Mouse (Mus musculus): ENCODE data around the gene Olfr1231. TPM values are rescaled to one million over a fixed set of nuclear protein-coding genes. Genes with fewer than 3 reads are reported as not detected.

Olfr1231 gene
- polyA plus RNA-seq (2014; fragmentation: Illumina TruSeq; extraction: RNeasy Lipid Tissue Mini Kit (QIAGEN cat#74804); ENCODE audit: low read depth, low replicate concordance): not detected

GRCm38 (mm10) chr2:89306974-89307373 is at the start of gene Olfr1231:
TSS of gene Olfr1231 (minus strand) at chr2:89307074.

GRCm38 (mm10) chr2:89342298-89342697 is 35.4 kb upstream of the Olfr1231 start, which contains the start of gene Olfr1233:
TSS of gene Olfr1233 (minus strand) at chr2:89342398.

GRCm38 (mm10) chr2:89329575-89329974 is 22.7 kb upstream of the Olfr1231 start, which contains the start of gene Olfr1232:
TSS of gene Olfr1232 (minus strand) at chr2:89329675.

GRCm38 (mm10) chr2:89297168-89297567 is 9.7 kb downstream of the Olfr1231 start, which contains the start of gene Olfr1230:
TSS of gene Olfr1230 (minus strand) at chr2:89297268.

GRCm38 (mm10) chr2:89287914-89288313 is 19.0 kb downstream of the Olfr1231 start, which contains the start of gene Olfr1229:
TSS of gene Olfr1229 (minus strand) at chr2:89288014.

GRCm38 (mm10) chr2:89253962-89254361 is 52.9 kb downstream of the Olfr1231 start, which contains the start of gene Olfr1228:
TSS of gene Olfr1228 (minus strand) at chr2:89254062.

Other genes with a start within 250 kb of the Olfr1231 start
- gene Olfr1218, start 245.9 kb downstream of the Olfr1231 start, polyA plus RNA-seq (2014; fragmentation: Illumina TruSeq; extraction: RNeasy Lipid Tissue Mini Kit (QIAGEN cat#74804); ENCODE audit: low read depth, low replicate concordance): not detected
- gene Olfr1219, start 223.6 kb downstream of the Olfr1231 start, polyA plus RNA-seq (2014; fragmentation: Illumina TruSeq; extraction: RNeasy Lipid Tissue Mini Kit (QIAGEN cat#74804); ENCODE audit: low read depth, low replicate concordance): not detected
- not detected for gene Olfr1220, start 200.2 kb downstream of the Olfr1231 start, polyA plus RNA-seq (2014; fragmentation: Illumina TruSeq; extraction: RNeasy Lipid Tissue Mini Kit (QIAGEN cat#74804); ENCODE audit: low read depth, low replicate concordance)
- not detected for gene Olfr1221, start 189.8 kb downstream of the Olfr1231 start, polyA plus RNA-seq (2014; fragmentation: Illumina TruSeq; extraction: RNeasy Lipid Tissue Mini Kit (QIAGEN cat#74804); ENCODE audit: low read depth, low replicate concordance)
- not detected for gene Olfr1222, start 174.0 kb downstream of the Olfr1231 start, polyA plus RNA-seq (2014; fragmentation: Illumina TruSeq; extraction: RNeasy Lipid Tissue Mini Kit (QIAGEN cat#74804); ENCODE audit: low read depth, low replicate concordance)
- gene Olfr1223, start 155.5 kb downstream of the Olfr1231 start, polyA plus RNA-seq (2014; fragmentation: Illumina TruSeq; extraction: RNeasy Lipid Tissue Mini Kit (QIAGEN cat#74804); ENCODE audit: low read depth, low replicate concordance): not detected
- not detected for gene Olfr1224-ps1, start 143.0 kb downstream of the Olfr1231 start, polyA plus RNA-seq (2014; fragmentation: Illumina TruSeq; extraction: RNeasy Lipid Tissue Mini Kit (QIAGEN cat#74804); ENCODE audit: low read depth, low replicate concordance)
- not detected for gene Olfr1225, start 132.4 kb downstream of the Olfr1231 start, polyA plus RNA-seq (2014; fragmentation: Illumina TruSeq; extraction: RNeasy Lipid Tissue Mini Kit (QIAGEN cat#74804); ENCODE audit: low read depth, low replicate concordance)
- not detected for gene Olfr1226, start 107.0 kb downstream of the Olfr1231 start, polyA plus RNA-seq (2014; fragmentation: Illumina TruSeq; extraction: RNeasy Lipid Tissue Mini Kit (QIAGEN cat#74804); ENCODE audit: low read depth, low replicate concordance)
- not detected for gene Olfr1228, start 53.0 kb downstream of the Olfr1231 start, polyA plus RNA-seq (2014; fragmentation: Illumina TruSeq; extraction: RNeasy Lipid Tissue Mini Kit (QIAGEN cat#74804); ENCODE audit: low read depth, low replicate concordance)
- not detected for gene Olfr1229, start 19.1 kb downstream of the Olfr1231 start, polyA plus RNA-seq (2014; fragmentation: Illumina TruSeq; extraction: RNeasy Lipid Tissue Mini Kit (QIAGEN cat#74804); ENCODE audit: low read depth, low replicate concordance)
- not detected for gene Olfr1230, start 9.8 kb downstream of the Olfr1231 start, polyA plus RNA-seq (2014; fragmentation: Illumina TruSeq; extraction: RNeasy Lipid Tissue Mini Kit (QIAGEN cat#74804); ENCODE audit: low read depth, low replicate concordance)
- not detected for gene Olfr1232, start 22.6 kb upstream of the Olfr1231 start, polyA plus RNA-seq (2014; fragmentation: Illumina TruSeq; extraction: RNeasy Lipid Tissue Mini Kit (QIAGEN cat#74804); ENCODE audit: low read depth, low replicate concordance)
- not detected for gene Olfr1233, start 35.3 kb upstream of the Olfr1231 start, polyA plus RNA-seq (2014; fragmentation: Illumina TruSeq; extraction: RNeasy Lipid Tissue Mini Kit (QIAGEN cat#74804); ENCODE audit: low read depth, low replicate concordance)
- gene Olfr1234, start 57.8 kb upstream of the Olfr1231 start, polyA plus RNA-seq (2014; fragmentation: Illumina TruSeq; extraction: RNeasy Lipid Tissue Mini Kit (QIAGEN cat#74804); ENCODE audit: low read depth, low replicate concordance): not detected
- not detected for gene Olfr1238, start 102.6 kb upstream of the Olfr1231 start, polyA plus RNA-seq (2014; fragmentation: Illumina TruSeq; extraction: RNeasy Lipid Tissue Mini Kit (QIAGEN cat#74804); ENCODE audit: low read depth, low replicate concordance)
- gene Olfr1239, start 113.3 kb upstream of the Olfr1231 start, polyA plus RNA-seq (2014; fragmentation: Illumina TruSeq; extraction: RNeasy Lipid Tissue Mini Kit (QIAGEN cat#74804); ENCODE audit: low read depth, low replicate concordance): not detected
- gene Olfr1240, start 135.9 kb upstream of the Olfr1231 start, polyA plus RNA-seq (2014; fragmentation: Illumina TruSeq; extraction: RNeasy Lipid Tissue Mini Kit (QIAGEN cat#74804); ENCODE audit: low read depth, low replicate concordance): not detected
- not detected for gene Olfr1241, start 180.1 kb upstream of the Olfr1231 start, polyA plus RNA-seq (2014; fragmentation: Illumina TruSeq; extraction: RNeasy Lipid Tissue Mini Kit (QIAGEN cat#74804); ENCODE audit: low read depth, low replicate concordance)
- not detected for gene Olfr1242, start 191.3 kb upstream of the Olfr1231 start, polyA plus RNA-seq (2014; fragmentation: Illumina TruSeq; extraction: RNeasy Lipid Tissue Mini Kit (QIAGEN cat#74804); ENCODE audit: low read depth, low replicate concordance)
- gene Olfr1243, start 224.4 kb upstream of the Olfr1231 start, polyA plus RNA-seq (2014; fragmentation: Illumina TruSeq; extraction: RNeasy Lipid Tissue Mini Kit (QIAGEN cat#74804); ENCODE audit: low read depth, low replicate concordance): not detected

Measured in liver, adult 10 weeks (tissue).